Mouse (Mus musculus) regulatory T cell (primary cell): ENCODE data around the gene Lrmda.

Experiments used
- in situ Hi-C: fragments of 300-600 bp; cut with MboI, MseI; formaldehyde crosslinking; loops from one replicate; pipeline ENCODE4 v1.15.1; 2025; ENCODE audit warnings: high pct_unique_total_duplicates

The Lrmda gene

GRCm38 (mm10) chr14:23045322-23045721, 1025.8 kb downstream of the Lrmda start:
- in situ Hi-C loops = loop anchor here (25.0 kb wide), 1 partner anchor 1083 kb away; no protein-coding TSS in a partner anchor

GRCm38 (mm10) chr14:23046330-23046729, 1026.8 kb downstream of the Lrmda start:
- in situ Hi-C loops = loop anchor here (25.0 kb wide), 1 partner anchor 1084 kb away; no protein-coding TSS in a partner anchor

GRCm38 (mm10) chr14:23051441-23051840, 1031.9 kb downstream of the Lrmda start:
- in situ Hi-C loops = loop anchor here (10.0 to 25.0 kb wide), 2 partner anchors 277 to 461 kb away; no protein-coding TSS in a partner anchor

- in situ Hi-C loops = loop anchor here (10.0 to 25.0 kb wide), 2 partner anchors 278 to 459 kb away; no protein-coding TSS in a partner anchor
Observed at GRCm38 (mm10) chr14:23052833-23053592, 1033.5 kb downstream of the Lrmda start.

- in situ Hi-C loops = loop anchor here (10.0 to 25.0 kb wide), 2 partner anchors 283 to 455 kb away; no protein-coding TSS in a partner anchor
Observed at GRCm38 (mm10) chr14:23057228-23057976, 1037.9 kb downstream of the Lrmda start.

- in situ Hi-C loops = loop anchor here (10.0 to 25.0 kb wide), 2 partner anchors 283 to 454 kb away; no protein-coding TSS in a partner anchor
Observed at GRCm38 (mm10) chr14:23057987-23058386, 1038.5 kb downstream of the Lrmda start.

- in situ Hi-C loops = no loop called here
Observed at GRCm38 (mm10) chr14:23078719-23079118, 1059.2 kb downstream of the Lrmda start.

- in situ Hi-C loops = no loop called here
Observed at GRCm38 (mm10) chr14:23084241-23084773, 1064.8 kb downstream of the Lrmda start.

GRCm38 (mm10) chr14:23084797-23085196, 1065.3 kb downstream of the Lrmda start:
- in situ Hi-C loops = no loop called here

- in situ Hi-C loops = no loop called here
Observed at GRCm38 (mm10) chr14:23093306-23093705, 1073.8 kb downstream of the Lrmda start.

GRCm38 (mm10) chr14:23094546-23095157, 1075.1 kb downstream of the Lrmda start:
- in situ Hi-C loops = no loop called here

- in situ Hi-C loops = no loop called here
Observed at GRCm38 (mm10) chr14:23095158-23096016, 1075.9 kb downstream of the Lrmda start.

GRCm38 (mm10) chr14:23096017-23096336, 1076.5 kb downstream of the Lrmda start:
- in situ Hi-C loops = no loop called here

GRCm38 (mm10) chr14:23096405-23096804, 1076.9 kb downstream of the Lrmda start:
- in situ Hi-C loops = no loop called here
